Mouse (Mus musculus) C2C12 (cell line): Measurements from ENCODE around the gene Lifr.

Source experiments
- CEBPB ChIP-seq: IDR thresholded peaks from one replicate; pipeline ENCODE4 v1.6.1; 2011; ENCODE audit warnings: low read depth, mild to moderate bottlenecking, control low read depth, moderate library complexity
- CTCF ChIP-seq: IDR thresholded peaks from one replicate; pipeline ENCODE4 v1.5.1; 2011; ENCODE audit not compliant: control insufficient read depth, insufficient read depth, insufficient read length
- MYOD1 ChIP-seq: IDR thresholded peaks from one replicate; pipeline ENCODE4 v1.6.1; 2011; ENCODE audit warnings: low read depth; ENCODE audit not compliant: control insufficient read depth, insufficient read length
- MYOG ChIP-seq: IDR thresholded peaks from one replicate; pipeline ENCODE4 v1.6.1; 2011; ENCODE audit not compliant: control insufficient read depth, insufficient read length; ENCODE audit errors: extremely low read depth
- USF1 ChIP-seq: IDR thresholded peaks from one replicate; pipeline ENCODE4 v1.6.1; 2011; ENCODE audit warnings: low read depth, mild to moderate bottlenecking, control low read depth, moderate library complexity

- TF ChIP-seq MYOD1 (no peak), CTCF (no peak), CEBPB (no peak), USF1 (no peak), MYOG (no peak)
Observed at GRCm38 (mm10) chr15:7115326-7116003, 25.1 kb downstream of the Lifr start.
